Mouse (Mus musculus) kidney, embryonic 15.5 days (tissue): ENCODE measurements at regions not wholly inside any gene's neighbourhood (a gene's known extent, or its start where the extent isn't known, plus 50 kb on each side); places are given as distances from the start of the nearest gene placed in this dataset.

Source experiments
- ATAC-seq: fragments of 200-750 bp; cut with Nextera tagmentation; replicated peaks from 2 replicates; pipeline ENCODE4 v1.8.0; 2017; ENCODE audit warnings: moderate TSS enrichment; ENCODE audit not compliant: low FRiP score
- H3K27ac ChIP-seq: fragments of 300-500 bp; sonication (generic); 2 replicates; pipeline ENCODE4 v1.5.1; 2015; ENCODE audit warnings: mild to moderate bottlenecking, inconsistent platforms
- H3K27me3 ChIP-seq: fragments of 300-500 bp; sonication (generic); 2 replicates; pipeline ENCODE4 v1.6.1; 2015; ENCODE audit warnings: inconsistent platforms
- H3K36me3 ChIP-seq: fragments of 300-500 bp; sonication (generic); 2 replicates; pipeline ENCODE4 v1.6.1; 2015; ENCODE audit warnings: inconsistent platforms
- H3K4me1 ChIP-seq: fragments of 300-500 bp; sonication (generic); 2 replicates; pipeline ENCODE4 v1.6.1; 2015; ENCODE audit warnings: inconsistent platforms
- H3K4me2 ChIP-seq: fragments of 300-500 bp; sonication (generic); 2 replicates; pipeline ENCODE4 v1.6.1; 2015; ENCODE audit warnings: moderate library complexity, mild to moderate bottlenecking, inconsistent platforms
- H3K4me3 ChIP-seq: fragments of 300-500 bp; sonication (generic); replicated peaks from 2 replicates; pipeline ENCODE4 v1.5.1; 2015; ENCODE audit warnings: mild to moderate bottlenecking, inconsistent platforms
- H3K9ac ChIP-seq: fragments of 300-500 bp; sonication (generic); 2 replicates; pipeline ENCODE4 v1.6.1; 2015; ENCODE audit warnings: mild to moderate bottlenecking, inconsistent platforms
- H3K9me3 ChIP-seq: fragments of 300-500 bp; sonication (generic); replicated peaks from 2 replicates; pipeline ENCODE4 v1.6.1; 2016; ENCODE audit warnings: inconsistent platforms
- WGBS: fragments of 180-500 bp; shearing (Covaris S2); methylation state at CpG from one replicate; pipeline ENCODE4 v1.1.7; 2015; ENCODE audit warnings: mixed read lengths; 5-methylcytosine and 5-hydroxymethylcytosine counted together

DNA sequence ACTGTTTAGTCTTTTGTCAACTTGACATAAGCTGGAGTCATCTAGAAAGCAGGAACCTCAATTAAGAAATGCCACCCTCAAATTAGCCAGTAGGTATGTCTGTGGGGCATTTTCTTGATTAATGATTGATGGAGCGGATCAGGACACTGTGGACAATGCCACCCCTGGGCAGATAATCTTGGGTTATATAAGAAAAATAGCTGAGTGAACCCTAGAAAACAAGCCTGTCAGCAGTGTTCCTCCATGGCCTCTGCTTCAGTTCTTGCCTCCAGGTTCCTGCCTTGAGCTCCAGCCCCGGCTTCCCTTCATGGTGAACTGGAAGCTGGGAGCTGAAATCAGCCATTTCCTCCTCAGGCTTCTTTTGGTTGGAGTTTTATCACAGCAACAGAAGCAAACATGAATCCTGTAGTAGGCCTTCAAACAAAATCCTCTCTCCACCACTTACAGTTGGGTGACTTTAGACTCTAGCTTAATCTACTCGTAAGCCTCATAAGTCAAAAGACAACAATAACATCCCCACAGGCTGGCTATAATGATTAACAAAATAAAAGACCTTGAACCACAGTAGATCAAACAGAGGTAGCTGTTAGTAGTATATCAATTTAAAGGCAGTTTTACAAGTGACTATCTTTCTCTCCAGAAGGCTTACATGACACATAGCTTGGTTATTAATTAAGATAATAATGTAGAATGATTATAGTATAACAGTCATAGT, 61.1 kb upstream of the Usp24 start:
- Histone ChIP-seq H3K4me2 (no peak overlapping the region), H3K9ac (no peak overlapping the region), H3K36me3 (no peaks in the 10 kb centered on the region), H3K4me3 (no peak overlapping the region), H3K4me1 (peaks cover 9% of the 10 kb centered on the region; the same call in 1 of the 2 replicates), H3K27ac (peak overlapping the region; percentile 29; the same call in 1 of the 2 replicates), H3K9me3 (no peaks in the 10 kb centered on the region), H3K27me3 (no peaks in the 10 kb centered on the region)
- WGBS, result 66% methylated on average over 3 of the region's 3 CpGs
- ATAC-seq, result no peak

- H3K4me3 ChIP-seq, result no peak overlapping the region
- H3K9me3 ChIP-seq, result no peaks in the 10 kb centered on the region
- ATAC-seq, result no peak
- no peaks in the 10 kb centered on the region for H3K27me3 ChIP-seq
- H3K9ac ChIP-seq, result no peak overlapping the region
- H3K4me2 ChIP-seq, result no peak overlapping the region
- no peaks in the 10 kb centered on the region for H3K36me3 ChIP-seq
- peak overlapping the region; percentile 54; the same call in 1 of the 2 replicates for H3K27ac ChIP-seq
- peaks cover 9% of the 10 kb centered on the region; the same call in 1 of the 2 replicates for H3K4me1 ChIP-seq
Observed at GRCm38 (mm10) chr4:106255959-106256609, 59.9 kb upstream of the Usp24 start.

- Histone ChIP-seq H3K9me3 (no peaks in the 10 kb centered on the region), H3K9ac (no peak overlapping the region), H3K4me2 (no peak overlapping the region), H3K36me3 (no peaks in the 10 kb centered on the region), H3K4me1 (peaks cover 12% of the 10 kb centered on the region), H3K4me3 (no peak overlapping the region), H3K27me3 (no peaks in the 10 kb centered on the region), H3K27ac (peak overlapping the region; percentile 24; the same call in 1 of the 2 replicates)
- WGBS, result 52% methylated on average over 3 of the region's 3 CpGs
- peak; percentile 54 for ATAC-seq
Observed at GRCm38 (mm10) chr4:106261404-106261803, 54.6 kb upstream of the Usp24 start.

DNA sequence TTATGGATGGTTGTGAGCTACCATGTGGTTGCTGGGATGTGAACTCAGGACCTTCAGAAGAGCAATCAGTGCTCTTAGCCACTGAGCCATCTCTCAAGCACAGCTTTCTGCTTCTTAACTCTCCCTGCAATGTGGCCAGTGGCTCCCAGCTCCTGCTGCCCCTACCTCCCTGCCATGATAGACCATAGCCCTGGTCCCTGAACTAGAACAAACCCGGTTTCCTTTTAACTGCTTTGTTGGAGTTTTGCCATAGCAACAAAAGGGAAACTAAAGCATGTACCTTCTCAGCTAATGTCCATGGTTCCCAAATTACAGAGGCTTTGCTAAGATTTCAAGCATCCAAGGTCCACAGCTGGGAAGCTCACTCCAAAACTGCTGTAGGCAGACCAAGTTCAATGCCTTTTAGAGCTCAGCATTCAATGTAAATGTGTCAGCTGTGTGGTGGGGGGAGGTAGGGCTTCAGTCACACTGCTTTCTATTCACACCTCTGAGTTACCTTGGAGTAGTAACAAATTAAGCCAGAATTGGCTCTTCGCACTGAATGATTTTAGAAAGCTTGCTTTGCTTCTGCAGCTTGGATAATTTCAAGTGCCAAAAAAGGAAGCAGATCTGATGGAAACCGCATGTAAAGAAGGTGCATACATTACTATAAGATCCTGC, 54.0 kb upstream of the Usp24 start:
- ATAC-seq, result no peak
- Histone ChIP-seq H3K36me3 (no peaks in the 10 kb centered on the region), H3K27me3 (no peaks in the 10 kb centered on the region), H3K4me2 (no peak overlapping the region), H3K9ac (no peak overlapping the region), H3K9me3 (no peaks in the 10 kb centered on the region), H3K4me1 (peaks cover 9% of the 10 kb centered on the region), H3K4me3 (no peak overlapping the region), H3K27ac (peak overlapping the region; percentile 47; the same call in 1 of the 2 replicates)
- WGBS, result 76% methylated on average over 3 of the region's 3 CpGs

- ATAC-seq, result no peak
- H3K4me3 ChIP-seq, result no peak overlapping the region
- no peak overlapping the region for H3K27ac ChIP-seq
- H3K36me3 ChIP-seq, result no peaks in the 10 kb centered on the region
- H3K27me3 ChIP-seq, result no peaks in the 10 kb centered on the region
- no peaks in the 10 kb centered on the region for H3K9me3 ChIP-seq
- no peak overlapping the region for H3K4me2 ChIP-seq
- no peak overlapping the region for H3K9ac ChIP-seq
- WGBS, result 71% methylated on average over 9 of the region's 9 CpGs
- H3K4me1 ChIP-seq, result peaks cover 9% of the 10 kb centered on the region
Observed at GRCm38 (mm10) chr4:106262751-106263725, 53.0 kb upstream of the Usp24 start.
